9 mouse cellular contexts compared by ENCODE assay signal in the genomic region with DNA sequence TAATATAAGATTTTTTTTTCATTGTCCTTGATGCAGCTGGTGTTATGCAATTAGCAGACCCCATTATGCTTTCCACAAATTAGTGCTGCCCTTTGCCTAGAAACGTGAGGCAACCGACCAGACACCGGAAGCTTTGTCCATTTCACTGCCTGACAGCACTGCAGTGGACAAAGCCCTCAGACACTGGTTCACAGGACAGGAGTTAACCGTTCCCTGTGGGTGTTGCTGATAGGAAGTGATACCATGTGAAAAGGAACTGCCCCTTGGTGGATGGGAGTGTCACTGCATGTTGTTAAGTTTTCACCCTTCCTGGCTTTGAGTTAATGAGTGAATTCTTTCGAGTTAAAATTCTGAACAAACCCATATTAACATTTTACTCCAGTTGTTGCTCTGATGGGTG.
A peak's percentile ranks its signal among the peaks of the same experiment; 100 is the strongest.
DNase-seq lines count a peak whose midpoint lies in the region; ATAC-seq lines count a peak whose summit lies in the region.
"Had no signal": no experiment of that assay in that cellular context is flagged by ENCODE, and none has a peak within 500 bp of the region (broad histone marks: within the 10 kb centered on the region; RNA-seq: fewer than 3 reads in every experiment).

No protein-coding gene starts in this region.

- no peak overlapping the region for H3K4me3 ChIP-seq in heart, embryonic 14.5 days (ENCODE audit: control insufficient read depth in 1 of 2, insufficient read depth in 1 of 2, low read depth in 1 of 2, low read length in 2 of 2)
- no peak overlapping the region; the same call in 1 of the 2 replicates for H3K4me3 ChIP-seq in embryonic facial prominence, embryonic 10.5 days
- no peak overlapping the region for H3K4me3 ChIP-seq in intestine, embryonic 15.5 days (replicated peaks)

- DNase-seq in heart, postnatal 25 days (ENCODE audit: low spot score) = no peak
- DNase-seq in embryonic facial prominence, embryonic 10.5 days (ENCODE audit: low spot score) = peak; percentile 31
- DNase-seq in mesoderm, embryonic 11.5 days (ENCODE audit: low read depth, low spot score) = peak; percentile 37
- DNase-seq in right cerebral cortex, postnatal 36 days (ENCODE audit: low spot score in 2 of 2) = no peak
- DNase-seq in layer of hippocampus, postnatal 36 days = no peak

- H3K36me3 ChIP-seq in heart, embryonic 14.5 days (ENCODE audit: control insufficient read depth, insufficient read depth, low read length) = no peaks in the 10 kb centered on the region
- no peaks in the 10 kb centered on the region for H3K36me3 ChIP-seq in embryonic facial prominence, embryonic 10.5 days (replicated peaks)
- no peaks in the 10 kb centered on the region for H3K36me3 ChIP-seq in intestine, embryonic 15.5 days

- intact Hi-C loops in heart, postnatal 25 days (cut with DNase I) = loop anchor here (5.0 to 10.0 kb wide), 3 partner anchors 525 to 792 kb away; no protein-coding TSS in a partner anchor

- no peaks in the 10 kb centered on the region for H3K27me3 ChIP-seq in heart, embryonic 14.5 days (ENCODE audit: control insufficient read depth, insufficient read depth, low read length)
- no peaks in the 10 kb centered on the region for H3K27me3 ChIP-seq in embryonic facial prominence, embryonic 10.5 days (replicated peaks; ENCODE audit: low read depth, poor library complexity, severe bottlenecking)
- H3K27me3 ChIP-seq in intestine, embryonic 15.5 days (replicated peaks) = no peaks in the 10 kb centered on the region
- H3K27me3 ChIP-seq: CH12.LX had no signal

- no peak for ATAC-seq in heart, embryonic 14.5 days (ENCODE audit: insufficient number of reproducible peaks, insufficient read depth, low FRiP score, low read depth)
- peak; percentile 49; the same call in 1 of the 2 replicates for ATAC-seq in intestine, embryonic 15.5 days
- ATAC-seq in erythroid progenitor cell, adult 5-6 weeks (replicated peaks; ENCODE audit: low FRiP score, poor library complexity, severe bottlenecking) = no peak

- no peak overlapping the region for H3K9ac ChIP-seq in heart, embryonic 14.5 days (ENCODE audit: low read length)
- H3K9ac ChIP-seq in intestine, embryonic 15.5 days = no peak overlapping the region

- WGBS in heart, embryonic 14.5 days = 30% methylated on average over 5 of the region's 5 CpGs
- 27% methylated on average over 5 of the region's 5 CpGs for WGBS in embryonic facial prominence, embryonic 10.5 days
- 46% methylated on average over 5 of the region's 5 CpGs for WGBS in intestine, embryonic 15.5 days

- peak overlapping the region in 1 of 2 experiments; percentile 49; a peak in 1 of 4 replicates for H3K27ac ChIP-seq in heart, embryonic 14.5 days (replicated peaks in 1 of 2; ENCODE audit: control insufficient read depth in 1 of 2, insufficient read depth in 1 of 2, low read depth in 2 of 2, low read length in 2 of 2)
- H3K27ac ChIP-seq in embryonic facial prominence, embryonic 10.5 days (replicated peaks) = peak overlapping the region; percentile 79
- no peak overlapping the region for H3K27ac ChIP-seq in intestine, embryonic 15.5 days

- peaks cover 0 to 2% of the 10 kb centered on the region in 2 experiments; a peak in 1 of 4 replicates for H3K4me1 ChIP-seq in heart, embryonic 14.5 days (ENCODE audit: control insufficient read depth in 2 of 2, insufficient read depth in 2 of 2, low read length in 2 of 2)
- peaks cover 31% of the 10 kb centered on the region for H3K4me1 ChIP-seq in embryonic facial prominence, embryonic 10.5 days
- peaks cover 6% of the 10 kb centered on the region; the same call in 1 of the 2 replicates for H3K4me1 ChIP-seq in intestine, embryonic 15.5 days (replicated peaks)

- peak overlapping the region; percentile 76 for H3K4me2 ChIP-seq in heart, embryonic 14.5 days (ENCODE audit: low read length)
- no peak overlapping the region for H3K4me2 ChIP-seq in intestine, embryonic 15.5 days (replicated peaks)

- H3K9me3 ChIP-seq in heart, embryonic 14.5 days (ENCODE audit: control insufficient read depth, low read length) = no peaks in the 10 kb centered on the region
- H3K9me3 ChIP-seq in embryonic facial prominence, embryonic 10.5 days = no peaks in the 10 kb centered on the region
- H3K9me3 ChIP-seq in intestine, embryonic 15.5 days = no peaks in the 10 kb centered on the region

Comparison
In these comparisons a context has a peak if more than half of its experiments do, and no peak if none do; other contexts are left out.
1. DNase-seq: peak in embryonic facial prominence, embryonic 10.5 days (single experiment) and mesoderm, embryonic 11.5 days (single experiment); none in heart, postnatal 25 days (single experiment), right cerebral cortex, postnatal 36 days (0 of 2) and layer of hippocampus, postnatal 36 days (0 of 2).